Mouse (Mus musculus): ENCODE results near the gene Col4a3bp. TPM values are rescaled to one million over a fixed set of nuclear protein-coding genes. Genes with fewer than 3 reads are reported as not detected.

Col4a3bp gene
- polyA plus RNA-seq, 1 experiment: 57.3 TPM

DNA sequence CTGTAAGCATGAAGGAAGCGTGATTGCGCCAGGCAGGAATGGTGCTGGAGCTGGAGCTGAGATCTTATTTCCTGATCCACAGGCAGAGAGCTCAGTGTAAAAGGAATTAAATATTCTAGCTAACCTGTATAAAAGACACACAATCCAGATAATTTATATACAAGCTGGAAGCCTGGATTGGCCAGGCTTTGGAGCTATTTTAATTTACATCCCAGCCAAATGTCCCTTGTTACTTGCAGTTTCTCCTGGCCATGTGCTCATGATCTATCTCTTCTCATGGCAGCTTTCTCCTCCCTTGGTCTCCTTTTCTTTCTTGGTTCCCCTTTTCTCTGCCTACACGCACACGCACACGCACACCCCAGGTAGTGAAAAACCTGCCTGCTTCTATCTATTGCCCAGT, 44.1 kb downstream of the Col4a3bp start:
- H3K4me3 ChIP-seq (ENCODE audit: low read depth, low read length): no peak overlapping the region
- H3K9ac ChIP-seq (ENCODE audit: low read depth, poor library complexity, severe bottlenecking): no peak overlapping the region
- no peaks in the 10 kb centered on the region for H3K4me1 ChIP-seq (ENCODE audit: control insufficient read depth, insufficient read depth, low read length)
- no peaks in the 10 kb centered on the region for H3K9me3 ChIP-seq (replicated peaks; ENCODE audit: control insufficient read depth, insufficient read depth, low read length, poor library complexity, severe bottlenecking)
- H3K36me3 ChIP-seq (ENCODE audit: control insufficient read depth, insufficient read depth, low read length, poor library complexity, severe bottlenecking): no peaks in the 10 kb centered on the region
- no peaks in the 10 kb centered on the region for H3K27me3 ChIP-seq (ENCODE audit: control insufficient read depth, insufficient read depth, low read length, poor library complexity, severe bottlenecking)
- no peak overlapping the region for H3K27ac ChIP-seq (ENCODE audit: insufficient read depth, low read length)
- TF ChIP-seq CTCF (IDR thresholded peaks at IDR 0.05; ENCODE audit: low read depth, low read length): no peak
- TF ChIP-seq POLR2A (IDR thresholded peaks at IDR 0.05; ENCODE audit: insufficient read depth, low read length): no peak
- TF ChIP-seq EP300 (IDR thresholded peaks at IDR 0.05; ENCODE audit: insufficient read depth, low read depth, low read length): no peak

DNA sequence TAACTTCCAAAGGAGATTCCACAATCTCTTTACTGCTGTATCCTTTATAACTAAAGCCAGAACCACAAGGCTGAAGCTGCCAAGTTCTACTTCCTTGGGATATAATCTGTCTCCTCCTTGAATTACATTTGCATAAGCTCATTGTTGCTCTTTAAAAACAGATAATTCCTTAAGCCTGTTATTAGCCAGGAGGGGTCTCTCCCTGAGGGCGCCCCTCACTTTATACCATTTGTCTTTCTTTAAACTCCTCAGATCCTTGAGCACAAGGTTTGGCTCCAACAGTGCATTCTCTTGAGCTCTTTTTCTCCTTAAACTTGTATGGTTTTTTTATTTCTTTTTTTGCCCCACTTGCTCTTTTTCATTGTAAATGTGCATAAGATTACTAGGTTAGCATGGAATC, 46.2 kb downstream of the Col4a3bp start:
- no peak overlapping the region for H3K27ac ChIP-seq (ENCODE audit: insufficient read depth, low read length)
- no peak overlapping the region for H3K9ac ChIP-seq (ENCODE audit: low read depth, poor library complexity, severe bottlenecking)
- no peak for TF ChIP-seq EP300 (IDR thresholded peaks at IDR 0.05; ENCODE audit: insufficient read depth, low read depth, low read length)
- no peak for TF ChIP-seq CTCF (IDR thresholded peaks at IDR 0.05; ENCODE audit: low read depth, low read length)
- no peak for TF ChIP-seq POLR2A (IDR thresholded peaks at IDR 0.05; ENCODE audit: insufficient read depth, low read length)
- no peaks in the 10 kb centered on the region for H3K36me3 ChIP-seq (ENCODE audit: control insufficient read depth, insufficient read depth, low read length, poor library complexity, severe bottlenecking)
- no peaks in the 10 kb centered on the region for H3K27me3 ChIP-seq (ENCODE audit: control insufficient read depth, insufficient read depth, low read length, poor library complexity, severe bottlenecking)
- no peaks in the 10 kb centered on the region for H3K9me3 ChIP-seq (replicated peaks; ENCODE audit: control insufficient read depth, insufficient read depth, low read length, poor library complexity, severe bottlenecking)
- H3K4me1 ChIP-seq (ENCODE audit: control insufficient read depth, insufficient read depth, low read length): no peaks in the 10 kb centered on the region
- H3K4me3 ChIP-seq (ENCODE audit: low read depth, low read length): no peak overlapping the region

- no peaks in the 10 kb centered on the region for H3K4me1 ChIP-seq (ENCODE audit: control insufficient read depth, insufficient read depth, low read length)
- no peak overlapping the region for H3K27ac ChIP-seq (ENCODE audit: insufficient read depth, low read length)
- TF ChIP-seq EP300 (IDR thresholded peaks at IDR 0.05; ENCODE audit: insufficient read depth, low read depth, low read length) (no peak), CTCF (IDR thresholded peaks at IDR 0.05; ENCODE audit: low read depth, low read length) (peak; percentile 15)
- H3K27me3 ChIP-seq (ENCODE audit: control insufficient read depth, insufficient read depth, low read length, poor library complexity, severe bottlenecking): no peaks in the 10 kb centered on the region
- H3K9ac ChIP-seq (ENCODE audit: low read depth, poor library complexity, severe bottlenecking): no peak overlapping the region
- no peaks in the 10 kb centered on the region for H3K36me3 ChIP-seq (ENCODE audit: control insufficient read depth, insufficient read depth, low read length, poor library complexity, severe bottlenecking)
- H3K9me3 ChIP-seq (replicated peaks; ENCODE audit: control insufficient read depth, insufficient read depth, low read length, poor library complexity, severe bottlenecking): no peaks in the 10 kb centered on the region
- H3K4me3 ChIP-seq (ENCODE audit: low read depth, low read length): no peak overlapping the region
These were observed 51.2 kb downstream of the Col4a3bp start for GRCm38 (mm10) chr13:96593621-96594020.

GRCm38 (mm10) chr13:96594070-96594469, 51.7 kb downstream of the Col4a3bp start:
- Histone ChIP-seq H3K27me3 (ENCODE audit: control insufficient read depth, insufficient read depth, low read length, poor library complexity, severe bottlenecking) (no peaks in the 10 kb centered on the region), H3K9me3 (replicated peaks; ENCODE audit: control insufficient read depth, insufficient read depth, low read length, poor library complexity, severe bottlenecking) (no peaks in the 10 kb centered on the region), H3K9ac (ENCODE audit: low read depth, poor library complexity, severe bottlenecking) (no peak overlapping the region), H3K4me1 (ENCODE audit: control insufficient read depth, insufficient read depth, low read length) (no peaks in the 10 kb centered on the region), H3K27ac (ENCODE audit: insufficient read depth, low read length) (no peak overlapping the region), H3K36me3 (ENCODE audit: control insufficient read depth, insufficient read depth, low read length, poor library complexity, severe bottlenecking) (no peaks in the 10 kb centered on the region), H3K4me3 (ENCODE audit: low read depth, low read length) (no peak overlapping the region)
- TF ChIP-seq POLR2A (IDR thresholded peaks at IDR 0.05; ENCODE audit: insufficient read depth, low read length) (no peak), CTCF (IDR thresholded peaks at IDR 0.05; ENCODE audit: low read depth, low read length) (no peak), EP300 (IDR thresholded peaks at IDR 0.05; ENCODE audit: insufficient read depth, low read depth, low read length) (no peak)

DNA sequence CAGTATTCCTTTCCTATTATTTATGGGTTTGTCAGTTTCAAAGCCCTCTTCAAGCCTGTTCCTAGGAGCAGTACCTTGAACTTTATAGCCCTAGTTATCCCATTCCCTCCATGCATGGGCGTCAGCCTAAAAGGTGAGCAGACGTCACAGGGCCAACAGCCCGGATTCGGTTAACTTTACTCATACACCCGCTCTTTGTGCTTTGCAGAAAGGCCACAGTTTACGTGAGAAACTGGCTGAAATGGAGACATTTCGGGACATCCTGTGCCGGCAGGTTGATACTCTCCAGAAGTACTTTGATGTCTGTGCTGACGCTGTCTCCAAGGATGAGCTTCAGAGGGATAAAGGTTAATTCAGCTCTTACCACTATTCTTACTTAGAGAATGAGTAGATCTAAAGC, 56.8 kb downstream of the Col4a3bp start:
- Histone ChIP-seq H3K9ac (ENCODE audit: low read depth, poor library complexity, severe bottlenecking) (no peak overlapping the region), H3K4me1 (ENCODE audit: control insufficient read depth, insufficient read depth, low read length) (no peaks in the 10 kb centered on the region), H3K4me3 (ENCODE audit: low read depth, low read length) (no peak overlapping the region), H3K27me3 (ENCODE audit: control insufficient read depth, insufficient read depth, low read length, poor library complexity, severe bottlenecking) (no peaks in the 10 kb centered on the region), H3K9me3 (replicated peaks; ENCODE audit: control insufficient read depth, insufficient read depth, low read length, poor library complexity, severe bottlenecking) (no peaks in the 10 kb centered on the region), H3K36me3 (ENCODE audit: control insufficient read depth, insufficient read depth, low read length, poor library complexity, severe bottlenecking) (0 out of 2 replicates have a peak, but pooled peaks cover 2% of the 10 kb centered on the region), H3K27ac (ENCODE audit: insufficient read depth, low read length) (no peak overlapping the region)
- no peak for TF ChIP-seq POLR2A (IDR thresholded peaks at IDR 0.05; ENCODE audit: insufficient read depth, low read length)
- no peak for TF ChIP-seq EP300 (IDR thresholded peaks at IDR 0.05; ENCODE audit: insufficient read depth, low read depth, low read length)
- no peak for TF ChIP-seq CTCF (IDR thresholded peaks at IDR 0.05; ENCODE audit: low read depth, low read length)

- Histone ChIP-seq H3K4me3 (ENCODE audit: low read depth, low read length) (no peak overlapping the region), H3K36me3 (ENCODE audit: control insufficient read depth, insufficient read depth, low read length, poor library complexity, severe bottlenecking) (0 out of 2 replicates have a peak, but pooled peaks cover 4% of the 10 kb centered on the region), H3K27ac (ENCODE audit: insufficient read depth, low read length) (no peak overlapping the region), H3K27me3 (ENCODE audit: control insufficient read depth, insufficient read depth, low read length, poor library complexity, severe bottlenecking) (no peaks in the 10 kb centered on the region), H3K4me1 (ENCODE audit: control insufficient read depth, insufficient read depth, low read length) (no peaks in the 10 kb centered on the region), H3K9me3 (replicated peaks; ENCODE audit: control insufficient read depth, insufficient read depth, low read length, poor library complexity, severe bottlenecking) (no peaks in the 10 kb centered on the region), H3K9ac (ENCODE audit: low read depth, poor library complexity, severe bottlenecking) (no peak overlapping the region)
- TF ChIP-seq CTCF (IDR thresholded peaks at IDR 0.05; ENCODE audit: low read depth, low read length) (no peak), EP300 (IDR thresholded peaks at IDR 0.05; ENCODE audit: insufficient read depth, low read depth, low read length) (no peak), POLR2A (IDR thresholded peaks at IDR 0.05; ENCODE audit: insufficient read depth, low read length) (no peak)
These were observed 61.8 kb downstream of the Col4a3bp start for GRCm38 (mm10) chr13:96604242-96604641.
